Mouse (Mus musculus): ENCODE measurements around the gene Kndc1.

The Kndc1 gene

DNA sequence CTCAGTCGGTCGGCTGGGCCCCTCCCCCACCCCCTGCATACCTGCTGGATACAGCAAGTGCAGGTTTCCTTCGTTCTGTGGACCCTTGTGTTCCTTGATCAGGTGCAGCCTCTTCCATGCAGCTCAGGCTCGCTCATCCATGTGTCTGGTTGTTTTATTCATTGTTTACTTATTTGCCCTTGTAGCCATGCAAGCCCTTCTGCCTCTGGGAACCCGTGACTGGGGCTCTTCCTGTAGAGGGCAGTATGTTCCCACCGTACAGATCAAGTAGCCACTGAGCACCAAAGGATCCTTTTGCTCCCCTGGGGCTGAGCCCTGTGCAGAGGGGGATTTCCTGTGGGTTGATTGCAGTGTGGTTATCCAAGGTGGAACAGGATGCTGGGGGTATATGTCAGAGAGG, 11.2 kb downstream of the Kndc1 start:
- peak; percentile 37 for DNase-seq (ENCODE audit: low spot score)

DNA sequence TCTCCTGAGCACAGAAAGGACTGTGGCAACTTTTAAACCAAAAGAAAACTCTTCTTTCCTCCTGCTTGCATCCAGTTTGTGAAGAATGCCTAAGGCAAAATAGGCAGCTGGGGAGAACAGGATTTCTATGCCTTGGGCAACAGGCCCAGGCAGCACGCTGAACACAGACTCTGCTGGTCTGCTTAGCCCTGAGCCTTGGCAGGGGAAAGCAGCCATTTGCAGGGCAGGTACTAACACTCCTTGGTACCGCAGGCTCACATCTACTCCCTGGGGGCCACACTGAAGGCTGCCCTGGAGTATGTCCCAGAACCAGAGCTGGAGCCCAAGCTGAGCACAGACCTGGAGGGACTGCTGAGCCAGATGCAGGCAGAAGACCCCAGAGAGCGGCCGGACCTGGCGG, 13.7 kb downstream of the Kndc1 start:
- no peak for DNase-seq (ENCODE audit: low spot score)

- DNase-seq (ENCODE audit: low spot score) = no peak
Observed at GRCm38 (mm10) chr7:139909469-139909868, 15.0 kb downstream of the Kndc1 start.

- DNase-seq (ENCODE audit: low spot score) = no peak
Observed at GRCm38 (mm10) chr7:139910204-139910835, 15.8 kb downstream of the Kndc1 start.

GRCm38 (mm10) chr7:139914141-139915047, 19.9 kb downstream of the Kndc1 start:
- no peak for DNase-seq (ENCODE audit: low spot score)

- no peak for DNase-seq (ENCODE audit: low spot score)
Observed at GRCm38 (mm10) chr7:139915646-139916257, 21.3 kb downstream of the Kndc1 start.

DNA sequence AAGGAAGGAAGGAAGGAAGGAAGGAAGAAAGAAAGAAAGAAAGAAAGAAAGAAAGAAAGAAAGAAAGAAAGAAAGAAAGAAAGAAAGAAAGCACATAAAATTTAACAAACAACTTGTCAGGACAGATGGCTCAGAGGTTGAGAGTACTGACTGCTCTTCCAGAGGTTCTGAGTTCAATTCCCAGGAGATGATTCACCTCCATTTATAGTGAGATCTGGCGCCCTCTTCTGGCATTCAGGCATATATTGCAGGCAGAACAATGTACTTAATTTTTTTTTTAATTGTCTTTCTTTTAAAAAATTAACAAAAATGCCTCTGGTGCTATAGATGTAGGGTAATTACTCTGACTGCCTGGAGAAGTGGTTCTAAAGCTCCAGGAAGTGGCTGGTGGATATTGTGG, 21.8 kb downstream of the Kndc1 start:
- DNase-seq (ENCODE audit: low spot score) = no peak

GRCm38 (mm10) chr7:139918262-139918661, 23.8 kb downstream of the Kndc1 start:
- DNase-seq (ENCODE audit: low spot score) = no peak

GRCm38 (mm10) chr7:139930732-139931131, 36.2 kb downstream of the Kndc1 start:
- DNase-seq (ENCODE audit: low spot score) = peak; percentile 16

- no peak for DNase-seq (ENCODE audit: low spot score)
Observed at GRCm38 (mm10) chr7:139936705-139937104, 42.2 kb downstream of the Kndc1 start.

GRCm38 (mm10) chr7:139937138-139937537, 42.6 kb downstream of the Kndc1 start:
- no peak for DNase-seq (ENCODE audit: low spot score)

GRCm38 (mm10) chr7:139937810-139938209, 43.3 kb downstream of the Kndc1 start:
- no peak for DNase-seq (ENCODE audit: low spot score)

- no peak for DNase-seq (ENCODE audit: low spot score)
Observed at GRCm38 (mm10) chr7:139940476-139941209, 46.1 kb downstream of the Kndc1 start.

- no peak for DNase-seq (ENCODE audit: low spot score)
Observed at GRCm38 (mm10) chr7:139943674-139944281, 49.3 kb downstream of the Kndc1 start, which contains the start of gene Utf1. Utf1 (plus strand) TSS chr7:139943789.

DNA sequence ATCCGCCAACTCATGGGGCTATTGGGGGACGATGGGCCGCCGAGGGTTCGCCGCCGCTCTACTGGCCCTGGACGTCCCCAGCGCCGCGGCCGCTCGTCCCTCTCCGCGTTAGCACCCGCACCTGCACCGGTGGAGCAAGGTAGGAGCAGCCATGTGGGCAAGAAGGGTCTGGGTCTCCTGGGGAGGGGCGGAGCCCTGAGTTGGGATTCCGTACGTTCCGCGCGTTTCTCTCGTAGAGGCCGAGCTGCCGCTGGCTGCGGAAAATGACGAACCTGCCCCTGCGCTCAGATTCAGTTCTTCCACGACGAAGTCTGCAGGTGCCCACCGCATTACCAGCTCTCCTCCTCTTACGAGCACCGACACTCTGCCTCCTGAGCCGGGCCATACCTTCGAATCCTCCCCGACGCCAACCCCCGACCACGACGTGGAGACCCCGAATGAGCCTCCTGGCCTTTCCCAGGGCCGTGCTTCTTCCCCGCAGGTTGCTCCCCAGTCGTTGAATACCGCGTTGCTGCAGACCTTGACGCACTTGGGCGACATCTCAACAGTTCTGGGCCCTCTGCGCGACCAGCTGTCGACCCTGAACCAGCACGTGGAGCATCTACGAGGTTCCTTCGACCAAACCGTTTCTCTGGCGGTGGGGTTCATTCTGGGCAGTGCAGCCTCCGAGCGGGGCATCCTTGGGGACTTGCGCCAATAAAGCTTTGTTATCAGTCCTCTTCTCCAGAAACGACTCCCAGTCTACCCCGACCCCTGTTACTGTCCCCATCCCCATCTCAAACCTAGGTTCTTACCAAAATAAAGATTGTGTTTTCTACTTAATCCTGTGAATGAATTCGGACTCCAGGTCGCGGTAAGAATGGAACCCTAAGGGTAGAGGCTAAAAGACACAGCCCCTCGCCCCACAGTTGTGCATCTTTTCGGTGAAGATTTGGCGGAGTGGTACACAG, 50.1 kb downstream of the Kndc1 start:
- no peak for DNase-seq (ENCODE audit: low spot score)

DNA sequence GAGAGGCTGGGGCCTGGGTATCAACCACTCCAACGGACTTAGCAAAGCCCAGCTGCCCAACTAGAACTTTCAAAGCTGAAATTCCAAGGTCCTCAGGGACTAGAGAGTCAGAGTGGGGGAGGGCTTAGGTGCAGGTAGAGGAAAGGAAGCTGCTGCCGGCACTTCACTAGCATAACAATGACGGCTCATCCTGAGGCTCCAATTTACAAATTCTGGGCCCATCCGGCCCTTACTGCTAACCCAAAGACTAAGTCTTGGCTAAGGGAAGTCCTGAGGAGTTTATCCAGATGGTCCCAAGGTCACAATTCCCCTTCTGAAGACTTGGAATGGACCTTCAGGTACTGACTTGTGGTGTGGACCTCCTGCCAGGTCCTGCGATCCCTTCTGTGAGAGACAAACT, 51.0 kb downstream of the Kndc1 start:
- no peak for DNase-seq (ENCODE audit: low spot score)

- DNase-seq (ENCODE audit: low spot score) = no peak
Observed at GRCm38 (mm10) chr7:139946032-139946431, 51.5 kb downstream of the Kndc1 start.

GRCm38 (mm10) chr7:139949893-139950282, 55.4 kb downstream of the Kndc1 start:
- DNase-seq (ENCODE audit: low spot score) = peak; percentile 74

DNA sequence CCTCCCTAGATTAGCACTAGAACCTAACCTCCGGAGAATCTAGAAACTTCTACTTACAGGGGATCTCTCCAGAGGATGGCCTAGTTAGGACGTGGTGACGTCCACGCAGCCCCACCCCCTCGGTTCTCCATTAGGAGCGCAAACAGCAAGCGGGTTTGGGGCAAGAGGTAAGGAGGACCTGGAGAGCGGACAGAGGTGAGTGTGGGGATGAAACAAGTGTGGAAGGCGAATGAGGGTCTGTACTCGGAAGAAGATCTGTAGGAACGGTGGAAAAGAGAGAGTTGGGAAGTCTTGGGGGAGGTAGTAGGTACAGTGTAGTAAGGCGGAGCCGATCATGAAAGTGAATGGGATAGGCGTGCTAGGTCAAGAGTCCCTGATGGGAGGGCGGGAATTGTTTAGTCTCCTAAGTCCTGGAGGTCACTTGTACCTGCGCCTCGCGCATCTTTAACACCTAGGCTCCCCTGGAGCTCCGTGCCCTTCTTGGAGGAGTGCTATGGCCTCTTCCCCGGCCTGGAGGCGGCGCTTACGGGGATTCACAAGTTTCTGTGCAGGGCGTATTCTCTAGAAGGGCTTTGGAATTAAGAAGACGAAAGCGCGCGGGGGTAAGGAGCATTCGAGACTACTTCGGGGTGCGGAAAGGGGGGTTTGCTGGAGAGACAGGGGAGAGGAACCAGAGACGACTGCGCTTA, 55.9 kb downstream of the Kndc1 start:
- peak; percentile 49 for DNase-seq (ENCODE audit: low spot score)

DNA sequence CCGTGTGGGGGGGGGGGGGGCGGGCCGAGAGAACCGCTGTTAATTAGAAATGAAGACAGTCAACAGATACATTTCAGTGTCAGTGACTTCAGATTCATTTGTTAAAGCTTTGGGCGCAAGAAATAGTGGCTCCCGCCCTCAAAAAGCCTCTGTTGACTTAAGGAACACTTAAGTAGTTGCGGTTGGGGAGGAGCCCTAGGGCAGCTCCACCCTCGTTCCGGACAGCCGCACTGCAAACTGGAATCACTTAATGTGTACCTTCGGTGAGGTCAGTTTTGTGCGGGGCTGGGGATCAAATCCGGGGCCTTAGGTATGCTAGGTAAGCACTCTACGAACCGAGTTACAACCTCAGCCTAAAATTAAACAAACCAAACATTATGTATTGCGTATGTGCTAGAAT, 56.6 kb downstream of the Kndc1 start:
- DNase-seq (ENCODE audit: low spot score) = no peak

Data from MN1 (cell line).